Mouse (Mus musculus): Measurements from ENCODE around the gene Olfr678.
"Not testable (repeated sequence)": the region's sequence is repeated elsewhere in the genome, so short reads cannot be mapped to it uniquely, and the experiment has no call there.

Olfr678 gene

GRCm38 (mm10) chr7:105064175-105064574 is at the start of gene Olfr678:
TSS of gene Olfr678 (plus strand) at chr7:105064475.
- no peak for DNase-seq (ENCODE audit: low spot score)

DNA sequence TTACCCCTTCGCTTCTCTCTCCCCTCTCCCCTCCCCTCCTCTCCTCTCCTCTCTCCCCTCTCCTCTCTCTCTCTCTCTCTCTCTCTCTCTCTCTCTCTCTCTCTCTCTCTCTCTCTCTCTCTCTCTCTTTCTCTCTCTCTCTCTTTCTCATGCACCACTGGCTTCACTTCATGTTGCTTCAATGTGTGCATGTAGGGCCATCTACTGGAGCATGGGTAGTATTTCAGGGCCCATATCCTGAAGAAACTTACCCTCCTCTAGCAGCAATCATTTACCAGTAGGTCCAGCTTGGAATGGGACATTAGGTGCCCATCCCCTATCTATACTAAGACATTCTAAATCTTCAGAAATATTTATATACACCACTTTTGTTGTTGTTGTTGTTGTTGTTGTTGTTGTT is 41.7 kb upstream of the Olfr678 start:
- no peak for DNase-seq (ENCODE audit: low spot score)

GRCm38 (mm10) chr7:105028360-105028759 is 35.9 kb upstream of the Olfr678 start, which contains the start of gene Olfr675:
TSS of gene Olfr675 (minus strand) at chr7:105028460.
- DNase-seq (ENCODE audit: low spot score), result no peak

- no peak for DNase-seq (ENCODE audit: low spot score)
These were observed 31.9 kb upstream of the Olfr678 start, which contains the start of gene Olfr676 for GRCm38 (mm10) chr7:105032398-105032797. TSS of gene Olfr676 (plus strand) at chr7:105032698.

GRCm38 (mm10) chr7:105033836-105034235 is 30.4 kb upstream of the Olfr678 start:
- not testable (repeated sequence) for DNase-seq (ENCODE audit: low spot score)

GRCm38 (mm10) chr7:105058951-105059350 is 5.3 kb upstream of the Olfr678 start:
- no peak for DNase-seq (ENCODE audit: low spot score)

DNA sequence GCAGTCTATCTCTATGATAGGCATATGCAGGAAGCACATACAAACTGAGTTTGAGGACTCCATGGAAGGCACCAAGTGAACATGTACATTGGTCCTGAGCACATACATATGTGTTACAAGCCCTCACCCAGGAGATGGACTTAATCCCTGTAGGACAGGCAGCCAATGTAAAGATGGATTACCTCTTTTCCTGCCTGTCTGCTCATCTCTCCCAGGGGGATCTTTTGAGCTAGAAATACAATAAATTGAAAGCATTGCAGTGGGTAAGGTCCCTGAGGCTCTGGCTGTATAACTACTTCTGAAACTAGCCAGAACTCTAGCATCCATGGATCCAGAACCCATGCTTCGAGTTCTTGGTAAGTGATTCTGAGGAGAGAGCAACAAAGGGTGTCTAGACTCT is 16.6 kb downstream of the Olfr678 start, which contains the start of gene Olfr679:
Gene Olfr679, plus strand, starts transcription at position 301 of the 400 bp plus-strand sequence.
- DNase-seq (ENCODE audit: low spot score), result no peak

- not testable (repeated sequence) for DNase-seq (ENCODE audit: low spot score)
These were observed 28.4 kb downstream of the Olfr678 start, which contains the start of gene Olfr680-ps1 for GRCm38 (mm10) chr7:105092717-105093116. TSS of gene Olfr680-ps1 (minus strand) at chr7:105092817.

- DNase-seq (ENCODE audit: low spot score), result no peak
These were observed 52.3 kb downstream of the Olfr678 start, which contains the start of gene Olfr681 for GRCm38 (mm10) chr7:105116536-105116935. TSS of gene Olfr681 (plus strand) at chr7:105116836.
